Mouse (Mus musculus): Measurements from ENCODE around the gene Smndc1.

The Smndc1 gene

DNA sequence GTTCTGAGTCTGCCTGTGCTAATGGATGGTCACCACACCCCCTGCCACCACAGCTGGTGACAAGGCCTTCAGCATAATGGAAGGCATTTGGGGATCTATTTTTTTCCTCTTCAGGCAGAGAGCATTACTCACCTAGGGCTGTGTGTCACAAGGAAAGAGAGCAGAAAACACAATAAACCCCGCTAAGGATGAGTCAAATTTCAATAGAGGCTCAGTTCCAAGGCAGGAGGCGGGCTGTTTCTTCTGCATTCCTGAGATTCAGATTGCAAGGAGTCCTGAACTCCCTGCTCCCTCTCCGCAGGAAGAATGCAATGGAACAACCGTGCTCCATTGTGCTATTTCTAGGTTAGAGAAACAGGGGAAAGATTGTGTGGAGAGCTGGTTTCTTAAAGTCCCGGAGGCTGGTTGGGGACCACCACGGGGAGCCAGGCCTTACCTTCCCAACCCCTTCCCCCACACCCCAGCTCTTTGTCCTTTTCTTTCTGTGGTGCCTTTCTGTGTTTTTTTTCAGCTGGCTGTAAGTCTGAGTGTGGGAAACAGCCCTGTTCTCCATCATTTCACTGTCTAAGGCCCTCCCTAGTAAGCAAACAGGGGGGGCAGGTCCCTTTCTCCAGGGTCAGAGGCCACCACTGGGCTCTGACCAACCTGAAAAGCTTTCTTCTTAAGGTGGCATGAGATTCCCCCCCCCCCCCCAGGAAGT is 21.9 kb upstream of the Smndc1 start:
- DNase-seq: no peak

DNA sequence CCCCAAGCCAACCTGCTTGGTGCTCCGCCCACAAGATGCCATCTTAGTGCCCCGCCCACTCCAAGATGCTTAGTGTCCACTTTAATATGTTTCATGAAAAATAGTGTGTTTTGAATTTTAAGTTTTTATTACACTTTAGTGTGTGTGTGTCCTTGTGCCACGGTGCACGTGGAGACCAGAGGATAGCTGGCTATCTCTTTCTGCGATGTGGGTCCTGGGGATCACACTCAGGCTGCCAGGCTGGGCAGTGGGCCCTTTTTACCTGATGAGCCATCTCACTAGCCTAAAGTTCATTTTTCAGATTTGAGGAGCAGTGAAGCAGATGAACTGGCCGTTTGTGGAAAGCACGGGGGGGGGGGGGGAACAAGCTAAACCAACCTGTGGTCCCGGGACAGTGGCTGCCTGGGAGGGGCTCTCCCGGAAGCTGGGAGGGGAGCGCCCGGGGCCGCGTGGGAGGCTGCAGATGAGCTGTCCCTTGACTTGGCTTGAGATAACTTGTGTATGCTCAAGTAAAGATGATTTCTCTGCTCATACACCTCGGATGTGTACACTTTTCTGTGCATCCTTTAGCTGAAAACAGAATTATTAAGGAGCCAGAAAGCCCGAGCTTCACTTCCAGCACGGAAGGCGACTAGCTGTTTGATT is 19.4 kb upstream of the Smndc1 start:
- no peak for DNase-seq

DNA sequence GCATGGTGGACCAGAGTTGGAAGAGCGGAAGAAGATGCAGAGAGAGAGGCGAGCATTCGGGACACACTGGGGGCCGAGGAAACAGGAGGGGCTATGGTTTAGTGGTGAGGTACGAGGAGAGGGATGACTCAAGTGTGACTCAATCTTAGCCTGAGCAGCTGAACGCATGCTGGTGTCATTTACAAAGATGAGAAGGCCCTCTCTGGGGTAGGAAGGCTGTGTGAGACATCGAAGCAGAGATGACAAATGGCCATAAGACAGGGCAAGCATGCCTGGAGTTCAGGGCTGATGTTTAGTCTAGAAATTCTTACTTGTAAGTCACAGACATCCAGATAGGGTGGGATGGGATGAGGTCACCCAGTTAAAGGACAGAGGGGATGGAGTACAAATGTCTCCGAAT is 18.0 kb upstream of the Smndc1 start:
- no peak for DNase-seq

DNA sequence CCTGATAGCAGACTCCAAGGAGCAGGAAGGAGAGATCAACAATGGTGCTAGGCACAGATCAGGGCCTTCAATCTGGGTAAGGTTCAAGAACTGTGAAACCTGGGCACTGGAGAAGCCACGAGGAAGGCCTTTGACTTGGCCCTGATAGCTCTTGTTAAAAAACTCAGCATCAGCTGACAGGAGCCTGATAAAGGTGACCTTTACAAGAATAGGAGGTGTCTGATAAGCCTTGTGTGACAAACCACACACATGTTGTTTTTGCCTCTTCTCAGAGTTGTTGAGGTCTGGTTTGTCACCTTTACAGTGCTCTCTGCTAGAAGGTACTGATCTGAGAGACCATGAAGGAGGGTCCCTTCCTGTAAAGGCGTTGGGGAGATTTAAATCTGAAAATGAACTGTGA is 17.0 kb upstream of the Smndc1 start:
- DNase-seq: no peak

DNA sequence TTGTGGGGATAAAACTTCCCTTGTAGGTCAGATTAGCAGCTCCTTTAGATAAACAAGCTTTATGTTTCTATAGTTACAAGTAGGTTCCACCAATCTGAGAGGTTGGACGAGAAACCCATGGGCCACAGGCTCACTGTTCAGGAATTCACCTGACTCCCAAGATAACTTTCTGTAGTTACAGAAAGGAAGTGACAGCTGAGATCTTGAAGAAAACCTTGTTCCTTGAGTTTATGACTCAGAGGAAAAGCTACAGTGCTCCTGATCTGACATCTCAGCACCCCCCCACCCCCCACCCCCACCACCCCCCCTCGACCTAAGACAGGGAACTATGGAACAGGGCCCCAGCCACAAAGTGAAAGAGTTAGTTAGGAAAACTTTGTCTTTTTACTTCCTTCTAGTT is 15.4 kb upstream of the Smndc1 start:
- peak; percentile 17 for DNase-seq

DNA sequence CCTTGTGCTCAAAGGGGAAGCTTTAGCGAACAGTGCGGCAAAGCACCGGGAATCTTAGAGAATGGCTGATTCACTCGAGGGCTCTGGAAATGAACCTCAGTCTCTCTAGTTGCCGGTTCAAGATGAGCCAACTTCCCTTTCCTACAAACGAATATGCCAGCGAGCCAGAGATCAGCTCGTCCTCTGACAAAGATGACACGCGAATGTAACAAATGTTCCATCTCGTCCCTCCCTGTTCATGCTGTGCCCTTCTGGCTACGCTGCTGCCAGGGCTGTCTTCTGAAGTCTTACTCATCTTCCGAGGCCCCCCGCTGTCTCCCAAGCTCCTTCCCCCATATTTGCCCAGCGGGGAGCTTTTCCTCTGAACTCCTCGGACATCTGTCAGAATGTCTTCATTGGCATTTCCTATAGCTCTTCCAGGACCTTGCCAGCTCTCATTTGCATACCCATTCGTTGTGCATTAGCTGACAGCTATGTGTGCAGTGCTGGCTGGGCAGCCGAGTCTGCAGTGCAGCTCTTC is 14.5 kb upstream of the Smndc1 start:
- DNase-seq: peak; percentile 78

DNA sequence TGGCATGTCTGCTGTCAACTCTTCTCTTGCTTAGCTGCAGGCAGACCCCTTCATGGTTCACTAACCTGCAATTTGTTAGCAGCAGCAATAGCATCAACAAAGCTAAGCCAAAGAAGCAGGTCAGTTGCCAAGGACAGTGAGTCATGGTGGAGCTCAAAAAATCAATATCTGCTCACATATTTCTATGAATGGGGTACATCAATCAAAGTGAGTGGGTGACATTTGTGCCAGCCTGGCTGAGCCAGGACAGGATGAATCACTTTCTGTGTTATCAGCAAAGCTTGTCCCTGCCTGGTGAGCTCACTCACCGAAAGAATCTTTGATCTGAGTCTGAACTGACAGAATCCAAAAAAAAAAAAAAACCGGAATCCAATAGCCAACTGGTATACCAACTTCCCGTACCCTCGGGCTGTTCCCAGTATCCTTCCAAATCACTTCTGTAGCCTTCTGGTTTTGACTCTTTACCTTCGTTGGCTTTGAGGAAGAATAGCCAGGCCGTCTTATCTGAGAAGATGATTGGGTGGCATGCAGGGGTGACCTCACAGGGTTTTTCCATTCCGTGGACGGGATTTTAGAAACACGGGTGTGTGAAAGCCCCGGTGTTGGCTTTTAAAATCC is 13.9 kb upstream of the Smndc1 start:
- peak; percentile 58 for DNase-seq

DNA sequence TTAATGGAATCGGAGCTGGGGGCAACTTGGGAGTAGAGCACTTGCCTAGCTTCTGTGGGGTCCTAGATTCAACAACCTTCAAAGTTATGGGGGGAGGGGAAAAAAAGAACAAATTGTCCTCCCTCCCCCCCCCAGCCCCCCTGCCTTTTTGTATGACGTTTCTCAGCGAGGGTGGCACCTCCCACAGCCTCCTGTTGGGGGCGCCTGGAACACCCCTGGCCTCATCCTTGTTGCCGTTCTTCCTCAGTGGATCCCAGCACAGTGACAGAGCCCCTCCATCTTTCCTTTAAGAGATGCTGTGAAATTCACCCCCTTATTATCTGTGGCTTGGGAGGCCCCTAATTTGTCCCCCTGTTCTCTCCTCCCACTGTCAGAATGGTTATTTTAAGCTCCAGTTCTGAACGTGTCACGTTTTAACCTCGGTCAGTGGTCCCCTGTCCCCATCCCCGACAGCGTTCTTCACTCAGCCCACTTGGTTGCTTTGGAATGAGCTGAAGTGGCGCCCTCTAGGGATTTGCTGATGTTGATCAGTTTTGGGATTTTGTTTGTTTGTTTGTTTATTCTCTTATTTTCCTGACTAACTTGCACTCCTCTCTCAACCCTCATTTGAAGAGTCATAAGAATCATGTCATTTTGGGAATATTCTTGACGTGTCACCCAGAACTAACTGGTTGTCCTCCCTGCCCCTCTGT is 12.5 kb upstream of the Smndc1 start:
- peak; percentile 87 for DNase-seq

DNA sequence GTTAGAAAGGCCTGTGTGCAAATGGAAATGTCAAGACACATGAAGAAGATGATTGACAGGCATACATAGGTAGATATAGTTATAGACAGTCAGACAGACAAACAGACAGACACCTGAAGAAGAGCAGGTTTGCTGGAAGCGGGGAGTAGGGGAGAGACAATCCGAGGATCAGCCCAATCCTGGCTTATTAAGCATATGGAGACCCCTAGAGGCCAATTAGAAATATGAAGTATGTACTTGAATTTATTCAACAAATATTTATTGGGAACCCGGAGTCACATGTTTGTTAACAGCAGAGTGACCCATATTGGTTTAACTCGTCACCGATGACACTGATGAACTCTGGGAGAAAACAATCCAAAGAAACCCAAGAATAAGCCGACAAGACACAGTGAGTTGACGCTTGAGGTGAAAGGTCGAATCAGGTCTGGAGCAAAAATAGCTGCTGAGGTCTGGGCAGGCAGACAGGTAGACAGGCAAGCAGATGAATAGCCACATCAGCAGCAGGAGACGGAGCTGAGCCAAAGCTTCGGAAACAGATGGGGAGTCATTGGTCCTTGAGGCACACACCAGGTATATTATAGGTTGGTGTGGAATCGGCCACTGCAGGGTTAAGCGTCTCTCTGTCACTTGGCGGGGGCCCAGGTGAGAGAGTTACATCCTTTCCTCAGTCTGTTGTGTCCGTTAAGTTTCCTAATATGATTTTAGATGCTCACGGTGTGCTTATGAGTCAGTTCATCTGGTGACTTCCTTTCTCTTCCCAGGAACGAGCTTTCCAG is 10.1 kb upstream of the Smndc1 start:
- peak; percentile 81 for DNase-seq

DNA sequence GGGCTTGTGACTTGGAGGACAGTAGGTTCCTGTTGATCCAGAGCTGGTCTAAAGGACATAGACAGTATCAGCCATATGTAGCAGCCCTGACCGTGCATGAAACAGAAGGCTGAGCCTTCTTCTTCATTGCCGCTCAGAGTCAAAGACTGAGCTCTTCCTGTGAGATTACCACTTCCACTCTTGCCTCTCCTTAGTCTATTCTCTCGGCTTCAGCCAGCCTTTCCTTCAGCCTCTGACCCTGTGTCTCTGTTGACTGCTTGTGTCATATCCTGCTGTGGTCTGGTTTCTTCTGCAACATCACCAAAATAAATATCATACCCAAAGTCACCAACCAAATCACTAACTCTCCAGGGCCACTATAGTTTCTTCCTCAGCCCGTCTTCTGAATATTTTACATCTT is 8.8 kb upstream of the Smndc1 start:
- peak; percentile 59 for DNase-seq

DNA sequence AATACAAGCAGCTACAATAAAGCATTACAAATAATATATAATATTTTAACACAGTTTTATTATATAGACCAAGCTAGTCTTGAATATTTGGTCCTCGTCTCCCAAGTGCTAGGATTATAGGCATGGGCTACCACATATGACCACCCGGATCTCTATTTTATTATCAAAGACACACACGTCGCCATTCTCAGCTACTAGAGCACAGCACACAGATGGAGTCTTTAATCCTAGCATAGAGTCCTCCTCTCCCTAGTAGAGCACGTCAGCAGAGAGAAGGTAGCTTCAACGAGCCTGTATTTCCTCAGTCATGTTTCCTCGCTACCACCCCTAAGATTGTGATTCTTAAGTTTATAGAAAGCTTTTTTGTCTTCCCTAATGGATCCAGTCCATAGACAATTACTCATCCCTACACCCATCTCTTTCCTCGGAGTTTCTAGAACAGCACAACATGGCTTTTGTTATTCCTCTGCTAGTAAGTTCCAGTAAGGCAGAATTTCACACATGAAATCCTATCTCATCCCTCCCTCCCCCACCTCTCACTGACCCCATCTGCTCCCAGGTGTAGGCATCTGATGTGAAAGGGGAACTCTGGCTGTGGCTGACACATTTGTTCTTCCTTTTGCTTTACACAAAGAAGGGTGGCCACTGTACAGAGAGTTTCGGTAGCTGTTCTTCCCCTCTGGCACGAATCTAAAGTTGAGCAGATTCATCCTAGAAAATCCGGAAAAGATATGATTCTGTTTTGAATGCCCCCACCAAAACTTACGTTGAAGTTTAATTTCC is 7.3 kb upstream of the Smndc1 start:
- DNase-seq: peak; percentile 55

DNA sequence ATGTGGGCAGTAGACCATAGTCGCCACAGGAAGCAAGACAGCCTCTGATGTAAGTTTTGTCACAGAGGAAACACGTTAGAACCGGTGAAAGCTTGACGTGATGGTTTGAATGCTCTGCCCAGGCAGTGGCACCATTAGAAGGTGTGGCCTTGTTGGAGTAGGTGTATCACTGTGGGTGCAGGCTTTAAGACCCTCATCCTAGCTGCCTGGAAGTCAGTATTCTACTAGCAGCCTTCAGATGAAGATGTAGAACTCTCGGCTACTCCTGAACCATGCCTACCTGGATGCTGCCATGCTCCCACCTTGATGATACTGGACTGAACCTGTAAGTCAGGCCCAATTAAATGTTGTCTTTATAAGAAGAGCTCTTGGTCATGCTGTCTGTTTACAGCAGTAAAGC is 5.4 kb upstream of the Smndc1 start:
- peak; percentile 84 for DNase-seq

DNA sequence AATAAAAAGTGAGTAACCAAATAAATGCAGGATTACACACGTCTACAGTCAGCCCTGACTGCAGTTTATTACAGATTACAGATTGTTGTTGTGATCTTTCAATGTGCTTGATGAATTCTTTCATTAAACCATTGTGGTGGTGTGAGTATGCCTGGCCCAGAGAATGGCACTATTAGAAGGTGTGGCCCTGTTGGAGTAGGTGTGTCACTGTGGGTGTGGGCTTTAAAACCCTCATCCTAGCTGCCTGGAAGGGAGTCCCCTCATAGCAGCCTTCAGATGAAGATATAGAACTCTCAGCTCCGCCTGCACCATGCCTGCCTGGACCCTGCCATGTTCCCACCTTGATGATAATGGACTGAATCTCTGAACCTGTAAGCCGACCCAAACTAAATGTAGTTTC is 4.6 kb upstream of the Smndc1 start:
- DNase-seq: peak; percentile 88

DNA sequence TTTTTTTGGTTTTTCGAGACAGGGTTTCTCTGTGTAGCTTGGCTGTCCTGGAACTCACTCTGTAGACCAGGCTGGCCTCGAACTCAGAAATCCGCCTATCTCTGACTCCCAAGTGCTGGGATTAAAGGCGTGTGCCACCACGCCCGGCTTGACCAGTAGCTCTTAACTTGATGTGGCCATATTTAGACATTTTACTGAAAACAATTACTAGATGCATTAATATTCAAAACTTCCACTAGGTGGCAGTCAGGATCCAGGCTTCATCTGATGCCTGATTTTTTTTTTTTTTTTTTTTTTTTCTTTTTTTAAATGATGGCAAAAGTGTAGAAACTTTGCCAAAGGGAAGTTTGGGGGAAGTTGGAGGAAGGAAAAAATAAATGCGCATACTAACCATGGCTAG is 4.2 kb upstream of the Smndc1 start:
- peak; percentile 91 for DNase-seq

DNA sequence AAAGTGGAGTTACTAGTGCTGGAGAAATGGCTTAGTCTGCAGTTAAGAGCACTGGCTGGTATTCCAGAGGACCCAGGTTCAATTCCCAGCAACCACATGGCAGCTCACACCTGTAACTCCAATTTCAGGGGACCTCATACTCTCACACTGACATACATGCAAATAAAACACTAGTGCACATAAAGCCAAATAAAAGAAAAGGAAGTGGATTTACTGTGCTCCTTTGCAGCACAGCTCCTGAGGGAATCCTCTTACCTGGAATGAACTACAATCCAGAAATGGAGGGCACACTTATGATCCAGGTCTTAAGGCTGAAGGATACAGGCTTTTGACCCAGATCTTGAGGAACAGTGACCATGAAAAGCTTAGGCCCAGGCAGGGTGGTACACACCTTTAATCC is 3.3 kb upstream of the Smndc1 start:
- peak; percentile 83 for DNase-seq

DNA sequence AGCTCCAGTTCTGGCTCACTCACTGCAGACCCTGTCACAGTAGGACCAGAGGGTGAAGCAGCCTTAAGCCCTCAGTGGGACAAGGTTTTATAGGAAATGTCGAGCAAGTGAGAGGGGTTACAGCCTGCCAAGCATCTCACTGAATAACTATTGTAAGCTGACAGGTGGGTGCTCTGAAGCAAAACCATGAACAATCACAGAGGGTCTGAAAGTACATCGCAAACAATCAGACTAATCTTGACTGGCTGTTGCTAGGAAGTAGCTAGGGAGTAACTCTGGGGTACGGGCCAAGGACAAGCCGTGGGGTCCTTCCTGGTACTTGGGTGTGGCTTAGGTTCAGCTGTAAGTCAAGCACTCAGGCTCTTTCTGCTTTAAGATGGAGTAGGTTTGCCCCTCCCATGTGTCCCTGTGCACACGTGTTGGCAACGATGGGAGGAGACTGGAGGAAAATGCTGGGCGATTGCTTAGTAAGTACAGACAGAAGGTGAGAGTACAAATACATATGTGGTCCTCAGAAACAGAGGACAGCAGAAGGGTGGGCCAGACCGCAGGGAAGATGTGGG is 2.5 kb upstream of the Smndc1 start:
- DNase-seq: peak; percentile 88

DNA sequence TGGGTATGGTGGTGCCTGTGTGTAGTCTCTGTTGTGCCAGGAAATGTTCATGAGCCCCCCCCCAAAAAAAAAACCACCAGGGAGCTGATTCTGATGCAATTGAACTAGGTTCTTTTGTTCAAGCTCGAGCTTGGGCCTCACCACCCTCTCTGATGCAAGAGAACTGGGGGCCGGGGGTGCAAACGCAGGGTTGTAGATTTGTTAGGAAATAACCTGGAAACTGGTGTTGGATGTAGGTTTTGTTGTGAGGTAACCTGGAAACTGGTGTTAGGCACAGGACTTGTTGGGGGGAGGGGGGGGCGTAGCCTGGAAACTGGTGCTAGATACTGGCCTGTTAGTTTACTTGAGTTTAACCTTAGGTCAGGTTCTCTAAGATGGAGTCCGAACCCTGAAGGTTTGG is 1.4 kb upstream of the Smndc1 start:
- DNase-seq: peak; percentile 88

DNA sequence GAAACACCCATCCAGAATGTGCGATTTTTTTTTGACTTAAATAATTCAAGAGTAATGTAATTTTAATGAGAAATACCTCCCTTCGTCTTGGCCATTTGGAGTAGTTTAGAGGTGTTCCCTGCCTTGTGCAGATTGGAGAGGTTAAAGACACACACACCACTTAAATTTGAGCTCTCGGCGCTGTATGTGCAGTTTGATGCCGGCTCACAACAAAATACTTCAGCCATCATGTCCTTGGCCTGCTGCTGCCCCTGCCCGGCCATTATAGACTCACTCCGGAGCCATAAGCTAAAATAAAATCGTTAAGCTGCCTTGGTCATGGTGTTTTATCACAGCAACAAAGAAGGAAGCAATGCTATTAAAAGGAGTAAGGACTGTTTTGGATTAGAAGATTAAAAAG is 1.0 kb upstream of the Smndc1 start:
- DNase-seq: peak; percentile 89

DNA sequence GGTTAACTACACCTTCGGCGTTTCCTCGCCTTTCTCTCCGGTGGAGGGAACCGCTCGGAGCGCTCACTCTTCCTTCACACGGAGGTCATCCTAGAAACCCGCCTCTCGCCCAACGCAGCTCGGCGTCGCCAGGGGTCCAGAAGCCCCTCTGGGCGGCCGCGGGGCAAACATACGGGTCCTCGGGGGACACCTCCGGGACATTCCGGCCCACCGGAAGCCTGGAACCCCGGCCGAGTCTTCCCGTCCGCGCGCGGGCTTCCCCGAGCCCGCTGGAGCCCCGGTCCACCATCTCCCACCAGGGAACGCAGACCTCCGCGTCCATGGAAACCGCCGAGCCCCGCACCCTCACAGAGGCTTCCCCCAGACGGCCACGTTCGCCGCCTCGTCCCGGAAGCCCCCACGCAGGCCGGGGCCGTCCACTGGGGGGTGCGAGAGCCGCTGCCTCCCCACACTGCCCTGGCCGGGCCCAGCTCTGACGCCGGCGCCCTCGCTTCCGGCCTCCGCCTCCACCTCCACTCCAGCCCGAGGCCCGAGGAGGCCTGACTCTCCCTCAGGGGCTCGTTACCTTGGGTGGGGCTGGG is 437 bp downstream of the Smndc1 start:
- DNase-seq: no peak

DNA sequence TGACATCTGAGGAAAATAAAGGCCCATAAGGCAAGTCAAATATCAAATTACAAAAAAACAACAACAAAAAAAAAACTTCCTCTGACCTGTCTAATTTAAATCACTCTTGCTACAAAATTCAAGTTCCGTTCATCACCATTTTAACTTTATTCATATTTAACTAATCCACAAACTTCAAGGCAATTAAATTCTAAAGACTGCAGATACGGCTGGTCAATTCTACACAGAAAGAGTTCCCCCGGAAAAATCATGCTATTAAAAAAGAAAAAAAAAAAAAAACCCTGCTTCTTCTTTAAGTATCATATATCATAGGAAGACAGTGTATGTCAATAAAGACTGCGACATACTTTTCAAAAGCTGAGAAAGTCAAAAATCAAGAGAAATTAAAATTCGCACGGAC is 961 bp downstream of the Smndc1 start:
- DNase-seq: no peak

DNA sequence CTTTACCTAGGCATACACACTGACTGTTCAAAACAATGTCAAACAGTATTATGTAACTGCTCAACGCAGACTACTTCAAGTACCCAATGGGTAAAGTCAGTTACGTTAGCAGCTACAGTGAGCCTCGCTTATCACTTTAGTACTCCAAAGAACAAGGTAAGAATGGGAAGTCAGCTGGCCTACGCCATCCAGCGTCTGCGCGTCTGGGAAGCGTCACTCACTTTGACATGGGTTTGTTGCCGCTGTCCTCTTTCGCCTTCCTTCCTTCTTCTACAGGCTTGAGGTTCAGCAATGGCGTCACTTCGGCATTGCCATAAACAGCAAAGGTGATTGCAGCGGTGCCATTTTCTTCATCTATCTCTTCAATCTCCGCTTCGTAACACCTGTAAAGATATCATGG is 7.0 kb downstream of the Smndc1 start:
- DNase-seq: peak; percentile 76
